Mouse (Mus musculus) embryonic facial prominence, embryonic 15.5 days (tissue): ENCODE data around the gene 4933407L21Rik. TPM values are rescaled to one million over a fixed set of nuclear protein-coding genes. Genes with fewer than 3 reads are reported as not detected.

Source experiments
- ATAC-seq: fragments of 200-750 bp; cut with Nextera tagmentation; 2 replicates; pipeline ENCODE4 v1.8.0; 2017; ENCODE audit warnings: low read depth, moderate TSS enrichment; ENCODE audit not compliant: insufficient number of reproducible peaks, low FRiP score, low TSS enrichment
- H3K27ac ChIP-seq: fragments of 300-500 bp; sonication (generic); replicated peaks from 2 replicates; pipeline ENCODE4 v1.5.1; 2015; ENCODE audit warnings: mild to moderate bottlenecking, inconsistent platforms
- H3K27me3 ChIP-seq: fragments of 300-500 bp; sonication (generic); 2 replicates; pipeline ENCODE4 v1.6.1; 2015; ENCODE audit warnings: inconsistent platforms
- H3K36me3 ChIP-seq: fragments of 300-500 bp; sonication (generic); 2 replicates; pipeline ENCODE4 v1.6.1; 2015; ENCODE audit warnings: mild to moderate bottlenecking, inconsistent platforms
- H3K4me1 ChIP-seq: fragments of 300-500 bp; sonication (generic); 2 replicates; pipeline ENCODE4 v1.6.1; 2015; ENCODE audit warnings: inconsistent platforms
- H3K4me2 ChIP-seq: fragments of 300-500 bp; sonication (generic); replicated peaks from 2 replicates; pipeline ENCODE4 v1.6.1; 2015; ENCODE audit warnings: mild to moderate bottlenecking, inconsistent platforms
- H3K4me3 ChIP-seq: fragments of 300-500 bp; sonication (generic); replicated peaks from 2 replicates; pipeline ENCODE4 v1.5.1; 2015; ENCODE audit warnings: mild to moderate bottlenecking, inconsistent platforms
- H3K9ac ChIP-seq: fragments of 300-500 bp; sonication (generic); 2 replicates; pipeline ENCODE4 v1.6.1; 2015; ENCODE audit warnings: inconsistent platforms
- H3K9me3 ChIP-seq: fragments of 300-500 bp; sonication (generic); replicated peaks from 2 replicates; pipeline ENCODE4 v1.6.1; 2016; ENCODE audit warnings: inconsistent platforms
- WGBS: fragments of 180-500 bp; shearing (Covaris S2); methylation state at CpG from one replicate; pipeline ENCODE4 v1.1.7; 2015; 5-methylcytosine and 5-hydroxymethylcytosine counted together
- polyA plus RNA-seq: library from polyadenylated mRNA; unstranded; fragments of >200 nt; fragmentation: Nextera tagmentation; extraction: Ambion mirVana; gene quantifications from 2 replicates; pipeline ENCODE4 v1.2.1, GENCODE M21; 2015

4933407L21Rik gene
- polyA plus RNA-seq, 1 experiment from 2014 or later = 1.2 TPM

- no peak for ATAC-seq
- Histone ChIP-seq H3K4me2 (no peak overlapping the region), H3K4me3 (no peak overlapping the region), H3K27me3 (no peaks in the 10 kb centered on the region), H3K9ac (no peak overlapping the region), H3K36me3 (no peaks in the 10 kb centered on the region), H3K27ac (no peak overlapping the region), H3K9me3 (no peaks in the 10 kb centered on the region), H3K4me1 (peaks cover 14% of the 10 kb centered on the region)
- WGBS = 73% methylated on average over 6 of the region's 6 CpGs
Observed at GRCm38 (mm10) chr1:85936265-85936664, 8.0 kb downstream of the 4933407L21Rik start.

- no peak overlapping the region for H3K4me3 ChIP-seq
- no peaks in the 10 kb centered on the region for H3K36me3 ChIP-seq
- H3K9me3 ChIP-seq = no peaks in the 10 kb centered on the region
- no peak overlapping the region for H3K9ac ChIP-seq
- no peak overlapping the region for H3K27ac ChIP-seq
- no peak overlapping the region for H3K4me2 ChIP-seq
- no peak for ATAC-seq
- 55% methylated on average over 1 of the region's 1 CpGs for whole genome bisulfite sequencing
- peaks cover 14% of the 10 kb centered on the region for H3K4me1 ChIP-seq
- no peaks in the 10 kb centered on the region for H3K27me3 ChIP-seq
Observed at GRCm38 (mm10) chr1:85937323-85937722, 9.0 kb downstream of the 4933407L21Rik start.

- no peaks in the 10 kb centered on the region for H3K9me3 ChIP-seq
- H3K4me2 ChIP-seq = no peak overlapping the region
- no peaks in the 10 kb centered on the region for H3K27me3 ChIP-seq
- no peaks in the 10 kb centered on the region for H3K4me1 ChIP-seq
- no peak overlapping the region for H3K27ac ChIP-seq
- H3K36me3 ChIP-seq = no peaks in the 10 kb centered on the region
- ATAC-seq = no peak
- WGBS = 84% methylated on average over 8 of the region's 8 CpGs
- H3K9ac ChIP-seq = no peak overlapping the region
- H3K4me3 ChIP-seq = no peak overlapping the region
Observed at GRCm38 (mm10) chr1:85942318-85942717, 14.0 kb downstream of the 4933407L21Rik start.

GRCm38 (mm10) chr1:85949085-85949684 is 20.9 kb downstream of the 4933407L21Rik start:
- WGBS = 85% methylated on average over 2 of the region's 2 CpGs
- Histone ChIP-seq H3K27ac (no peak overlapping the region), H3K9me3 (no peaks in the 10 kb centered on the region)

GRCm38 (mm10) chr1:85955150-85955549 is 26.9 kb downstream of the 4933407L21Rik start:
- Histone ChIP-seq H3K4me3 (no peak overlapping the region), H3K27me3 (no peaks in the 10 kb centered on the region), H3K9me3 (no peaks in the 10 kb centered on the region), H3K36me3 (no peaks in the 10 kb centered on the region), H3K4me1 (peaks cover 28% of the 10 kb centered on the region), H3K4me2 (no peak overlapping the region), H3K9ac (no peak overlapping the region), H3K27ac (no peak overlapping the region)
- no peak for ATAC-seq
- WGBS = 57% methylated on average over 3 of the region's 3 CpGs

More at GRCm38 (mm10) chr1:85949085-85949684, 20.9 kb downstream of the 4933407L21Rik start:
- Histone ChIP-seq H3K4me2 (no peak overlapping the region), H3K27me3 (no peaks in the 10 kb centered on the region), H3K4me1 (no peaks in the 10 kb centered on the region), H3K9ac (no peak overlapping the region), H3K4me3 (no peak overlapping the region), H3K36me3 (no peaks in the 10 kb centered on the region)
- ATAC-seq = no peak

- H3K36me3 ChIP-seq = no peaks in the 10 kb centered on the region
- no peaks in the 10 kb centered on the region for H3K27me3 ChIP-seq
- WGBS = 49% methylated on average over 5 of the region's 5 CpGs
- no peak overlapping the region for H3K9ac ChIP-seq
- H3K9me3 ChIP-seq = no peaks in the 10 kb centered on the region
- peaks cover 29% of the 10 kb centered on the region for H3K4me1 ChIP-seq
- H3K4me2 ChIP-seq = no peak overlapping the region
- no peak for ATAC-seq
- H3K27ac ChIP-seq = no peak overlapping the region
- no peak overlapping the region for H3K4me3 ChIP-seq
Observed at GRCm38 (mm10) chr1:85957290-85957689, 29.0 kb downstream of the 4933407L21Rik start.

GRCm38 (mm10) chr1:85957942-85958619 is 29.8 kb downstream of the 4933407L21Rik start:
- Histone ChIP-seq H3K9ac (no peak overlapping the region), H3K27me3 (no peaks in the 10 kb centered on the region), H3K4me1 (peaks cover 29% of the 10 kb centered on the region), H3K9me3 (no peaks in the 10 kb centered on the region), H3K4me2 (peak overlapping the region; percentile 4; the same call in 1 of the 2 replicates), H3K27ac (peak overlapping the region; percentile 45), H3K36me3 (no peaks in the 10 kb centered on the region), H3K4me3 (no peak overlapping the region)
- 38% methylated on average over 9 of the region's 9 CpGs for WGBS
- ATAC-seq = peak; percentile 23; the same call in 1 of the 2 replicates

- H3K27me3 ChIP-seq = no peaks in the 10 kb centered on the region
- WGBS = 47% methylated on average over 6 of the region's 6 CpGs
- peak overlapping the region; percentile 63 for H3K27ac ChIP-seq
- H3K9me3 ChIP-seq = no peaks in the 10 kb centered on the region
- no peak overlapping the region for H3K9ac ChIP-seq
- no peaks in the 10 kb centered on the region for H3K36me3 ChIP-seq
- no peak for ATAC-seq
- no peak overlapping the region for H3K4me3 ChIP-seq
- peaks cover 29% of the 10 kb centered on the region for H3K4me1 ChIP-seq
- 0 out of 2 replicates have a peak overlapping the region, but pooled peaks have one; percentile 10 for H3K4me2 ChIP-seq
Observed at GRCm38 (mm10) chr1:85959129-85959888, 31.0 kb downstream of the 4933407L21Rik start.

GRCm38 (mm10) chr1:85959889-85960276 is 31.6 kb downstream of the 4933407L21Rik start:
- 72% methylated on average over 2 of the region's 2 CpGs for WGBS
- H3K4me2 ChIP-seq = no peak overlapping the region

GRCm38 (mm10) chr1:85960873-85961272 is 32.6 kb downstream of the 4933407L21Rik start, which contains the start of gene Gpr55:
Gene Gpr55 (minus strand): TSS chr1:85961007.
- H3K36me3 ChIP-seq = no peaks in the 10 kb centered on the region
- no peak within 1 kb of the TSS for H3K4me3 ChIP-seq
- ATAC-seq = no peak
- H3K4me1 ChIP-seq = peaks cover 29% of the 10 kb centered on the region
- no peak within 1 kb of the TSS for H3K4me2 ChIP-seq
- no peaks in the 10 kb centered on the region for H3K9me3 ChIP-seq
- H3K27ac ChIP-seq = peak within 1 kb of the TSS; percentile 63; the same call in 1 of the 2 replicates
- no peak within 1 kb of the TSS for H3K9ac ChIP-seq
- 74% methylated on average over 5 of the region's 5 CpGs for WGBS
- H3K27me3 ChIP-seq = no peaks in the 10 kb centered on the region

More at GRCm38 (mm10) chr1:85959889-85960276, 31.6 kb downstream of the 4933407L21Rik start:
- no peaks in the 10 kb centered on the region for H3K9me3 ChIP-seq
- no peak overlapping the region for H3K9ac ChIP-seq
- no peaks in the 10 kb centered on the region for H3K36me3 ChIP-seq
- H3K27me3 ChIP-seq = no peaks in the 10 kb centered on the region
- peaks cover 29% of the 10 kb centered on the region for H3K4me1 ChIP-seq
- H3K4me3 ChIP-seq = no peak overlapping the region
- peak overlapping the region; percentile 63; the same call in 1 of the 2 replicates for H3K27ac ChIP-seq
- ATAC-seq = no peak

- Histone ChIP-seq H3K9me3 (no peaks in the 10 kb centered on the region), H3K27me3 (no peaks in the 10 kb centered on the region), H3K36me3 (no peaks in the 10 kb centered on the region), H3K9ac (no peak overlapping the region), H3K27ac (no peak overlapping the region), H3K4me1 (peaks cover 21% of the 10 kb centered on the region), H3K4me2 (no peak overlapping the region), H3K4me3 (no peak overlapping the region)
- WGBS = 73% methylated on average over 3 of the region's 3 CpGs
- ATAC-seq = no peak
Observed at GRCm38 (mm10) chr1:85962081-85962480, 33.8 kb downstream of the 4933407L21Rik start.
